Mouse (Mus musculus): Measurements from ENCODE around the gene Foxm1. TPM values are rescaled to one million over a fixed set of nuclear protein-coding genes. Genes with fewer than 3 reads are reported as not detected.
"Not testable (repeated sequence)": the region's sequence is repeated elsewhere in the genome, so short reads cannot be mapped to it uniquely, and the experiment has no call there.

Foxm1 gene
- polyA plus RNA-seq, 1 experiment from 2014 or later: 50.9 TPM

- no peaks in the 10 kb centered on the region for H3K9me3 ChIP-seq (ENCODE audit: control insufficient read depth, low read length)
- ATAC-seq (ENCODE audit: insufficient number of reproducible peaks, low FRiP score, low TSS enrichment, low read depth) (peak; percentile 48), DNase-seq (ENCODE audit: low spot score) (peak; percentile 68)
- H3K36me3 ChIP-seq (ENCODE audit: control insufficient read depth, insufficient read depth, low read length): peaks cover 15% of the 10 kb centered on the region
- peaks cover 12% of the 10 kb centered on the region for H3K4me1 ChIP-seq (ENCODE audit: control insufficient read depth, insufficient read depth, low read length)
- WGBS: 2% methylated on average over 43 of the region's 46 CpGs
- H3K27me3 ChIP-seq (ENCODE audit: control insufficient read depth, insufficient read depth, low read length): no peaks in the 10 kb centered on the region
- peak overlapping the region; percentile 64 for H3K4me2 ChIP-seq (ENCODE audit: low read depth, severe bottlenecking)
- H3K4me3 ChIP-seq (ENCODE audit: low read depth, low read length): peak overlapping the region; percentile 92
- peak overlapping the region; percentile 94 for H3K27ac ChIP-seq (replicated peaks; ENCODE audit: low read depth, low read length)
- H3K9ac ChIP-seq (ENCODE audit: low read length): peak overlapping the region; percentile 95
These were observed 449 bp downstream of the Foxm1 start for GRCm38 (mm10) chr6:128363007-128363825.

DNA sequence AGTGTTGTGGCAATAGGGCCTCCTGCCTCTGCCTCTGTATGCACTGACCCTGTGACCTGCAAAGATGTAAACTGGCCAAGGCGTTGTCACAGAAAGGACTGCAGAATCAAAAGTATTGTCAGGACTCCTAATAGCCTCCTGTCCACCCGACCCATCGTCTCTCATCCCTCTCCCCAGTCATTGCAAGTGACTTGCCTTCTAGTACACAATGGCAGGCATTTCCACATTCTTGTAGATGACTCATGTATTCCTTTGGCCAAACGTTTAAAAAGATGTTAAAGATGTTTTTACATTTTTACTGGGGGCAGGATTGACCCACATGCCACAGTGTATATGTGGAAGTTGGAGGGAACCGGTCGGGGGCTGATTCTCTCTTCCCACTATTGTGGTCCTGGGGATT is 2.0 kb downstream of the Foxm1 start:
- no peak overlapping the region for H3K27ac ChIP-seq (replicated peaks; ENCODE audit: low read depth, low read length)
- DNase-seq (ENCODE audit: low spot score) (no peak), ATAC-seq (ENCODE audit: insufficient number of reproducible peaks, low FRiP score, low TSS enrichment, low read depth) (no peak)
- H3K9ac ChIP-seq (ENCODE audit: low read length): no peak overlapping the region
- H3K36me3 ChIP-seq (ENCODE audit: control insufficient read depth, insufficient read depth, low read length): peaks cover 19% of the 10 kb centered on the region
- peaks cover 12% of the 10 kb centered on the region for H3K4me1 ChIP-seq (ENCODE audit: control insufficient read depth, insufficient read depth, low read length)
- H3K27me3 ChIP-seq (ENCODE audit: control insufficient read depth, insufficient read depth, low read length): no peaks in the 10 kb centered on the region
- 82% methylated on average over 6 of the region's 6 CpGs for WGBS
- H3K9me3 ChIP-seq (ENCODE audit: control insufficient read depth, low read length): no peaks in the 10 kb centered on the region
- H3K4me2 ChIP-seq (ENCODE audit: low read depth, severe bottlenecking): no peak overlapping the region
- no peak overlapping the region for H3K4me3 ChIP-seq (ENCODE audit: low read depth, low read length)

DNA sequence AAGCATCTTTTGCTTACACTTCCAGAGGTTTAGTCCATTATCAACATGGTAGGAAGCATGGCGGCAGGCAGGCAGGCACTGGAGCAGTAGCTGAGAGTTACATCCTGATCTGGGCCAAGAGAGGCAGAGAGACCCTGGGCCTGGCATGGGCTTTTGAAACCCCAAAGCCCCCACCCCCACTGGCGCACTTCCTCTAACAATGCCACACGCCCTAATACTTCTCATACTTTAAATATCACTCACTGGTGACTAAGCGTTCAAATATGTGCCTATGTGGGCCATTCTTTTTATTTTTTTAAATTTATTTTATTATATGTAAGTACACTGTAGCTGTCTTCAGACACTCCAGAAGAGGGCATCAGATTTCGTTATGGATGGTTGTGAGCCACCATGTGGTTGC is 3.7 kb downstream of the Foxm1 start:
- WGBS: 88% methylated on average over 5 of the region's 5 CpGs
- Histone ChIP-seq H3K4me1 (ENCODE audit: control insufficient read depth, insufficient read depth, low read length) (peaks cover 6% of the 10 kb centered on the region), H3K9ac (ENCODE audit: low read length) (no peak overlapping the region), H3K9me3 (ENCODE audit: control insufficient read depth, low read length) (no peaks in the 10 kb centered on the region), H3K4me2 (ENCODE audit: low read depth, severe bottlenecking) (no peak overlapping the region), H3K36me3 (ENCODE audit: control insufficient read depth, insufficient read depth, low read length) (peaks cover 30% of the 10 kb centered on the region), H3K4me3 (ENCODE audit: low read depth, low read length) (no peak overlapping the region), H3K27me3 (ENCODE audit: control insufficient read depth, insufficient read depth, low read length) (no peaks in the 10 kb centered on the region), H3K27ac (replicated peaks; ENCODE audit: low read depth, low read length) (no peak overlapping the region)
- DNase-seq (ENCODE audit: low spot score) (no peak), ATAC-seq (ENCODE audit: insufficient number of reproducible peaks, low FRiP score, low TSS enrichment, low read depth) (no peak)

DNA sequence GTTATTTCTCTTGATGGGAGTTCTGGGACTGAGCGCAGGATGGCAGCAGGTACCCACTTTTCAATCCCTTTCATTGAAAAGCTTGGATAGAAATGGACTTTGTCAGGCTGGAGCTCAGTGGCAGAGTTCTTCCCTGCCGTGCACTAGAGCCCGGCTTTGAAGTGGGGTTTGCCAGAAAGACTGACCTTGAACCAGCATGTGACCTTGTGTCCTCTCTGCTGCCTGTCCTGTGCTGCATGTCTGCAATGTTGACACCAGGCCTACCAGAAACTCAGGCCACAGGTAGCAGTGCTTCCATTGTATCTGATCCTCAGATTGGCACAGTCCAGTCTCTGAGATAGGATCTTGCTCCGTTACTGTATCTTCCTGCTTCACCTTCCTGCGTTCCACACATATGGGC is 7.3 kb downstream of the Foxm1 start:
- WGBS: 93% methylated on average over 5 of the region's 5 CpGs
- no peak overlapping the region for H3K9ac ChIP-seq (ENCODE audit: low read length)
- H3K9me3 ChIP-seq (ENCODE audit: control insufficient read depth, low read length): no peaks in the 10 kb centered on the region
- no peak overlapping the region for H3K4me2 ChIP-seq (ENCODE audit: low read depth, severe bottlenecking)
- no peak overlapping the region for H3K27ac ChIP-seq (replicated peaks; ENCODE audit: low read depth, low read length)
- ATAC-seq (ENCODE audit: insufficient number of reproducible peaks, low FRiP score, low TSS enrichment, low read depth) (no peak), DNase-seq (ENCODE audit: low spot score) (no peak)
- H3K36me3 ChIP-seq (ENCODE audit: control insufficient read depth, insufficient read depth, low read length): peaks cover 52% of the 10 kb centered on the region
- no peaks in the 10 kb centered on the region for H3K27me3 ChIP-seq (ENCODE audit: control insufficient read depth, insufficient read depth, low read length)
- no peaks in the 10 kb centered on the region for H3K4me1 ChIP-seq (ENCODE audit: control insufficient read depth, insufficient read depth, low read length)
- no peak overlapping the region for H3K4me3 ChIP-seq (ENCODE audit: low read depth, low read length)

GRCm38 (mm10) chr6:128375192-128375591 is 12.4 kb downstream of the Foxm1 start, which contains the start of the genes Tex52 and Gm44596:
Tex52 (plus strand) TSS chr6:128375456.
Gm44596 (plus strand) TSS chr6:128375503.
- H3K9me3 ChIP-seq (ENCODE audit: control insufficient read depth, low read length): no peaks in the 10 kb centered on the region
- H3K9ac ChIP-seq (ENCODE audit: low read length): no peak within 1 kb of the TSS
- H3K27me3 ChIP-seq (ENCODE audit: control insufficient read depth, insufficient read depth, low read length): no peaks in the 10 kb centered on the region
- no peak within 1 kb of the TSS for H3K4me2 ChIP-seq (ENCODE audit: low read depth, severe bottlenecking)
- H3K27ac ChIP-seq (replicated peaks; ENCODE audit: low read depth, low read length): no peak within 1 kb of the TSS
- peaks cover 30% of the 10 kb centered on the region for H3K36me3 ChIP-seq (ENCODE audit: control insufficient read depth, insufficient read depth, low read length)
- 72% methylated on average over 6 of the region's 6 CpGs for WGBS
- no peak within 1 kb of the TSS for H3K4me3 ChIP-seq (ENCODE audit: low read depth, low read length)
- H3K4me1 ChIP-seq (ENCODE audit: control insufficient read depth, insufficient read depth, low read length): no peaks in the 10 kb centered on the region
- ATAC-seq (ENCODE audit: insufficient number of reproducible peaks, low FRiP score, low TSS enrichment, low read depth) (no peak), DNase-seq (ENCODE audit: low spot score) (no peak)

- no peak for ATAC-seq (ENCODE audit: insufficient number of reproducible peaks, low FRiP score, low TSS enrichment, low read depth)
- no peak for DNase-seq (ENCODE audit: low spot score)
- Histone ChIP-seq H3K4me3 (ENCODE audit: low read depth, low read length) (no peak overlapping the region), H3K4me2 (ENCODE audit: low read depth, severe bottlenecking) (no peak overlapping the region), H3K9me3 (ENCODE audit: control insufficient read depth, low read length) (no peaks in the 10 kb centered on the region), H3K27ac (replicated peaks; ENCODE audit: low read depth, low read length) (no peak overlapping the region), H3K4me1 (ENCODE audit: control insufficient read depth, insufficient read depth, low read length) (no peaks in the 10 kb centered on the region), H3K9ac (ENCODE audit: low read length) (no peak overlapping the region), H3K27me3 (ENCODE audit: control insufficient read depth, insufficient read depth, low read length) (no peaks in the 10 kb centered on the region), H3K36me3 (ENCODE audit: control insufficient read depth, insufficient read depth, low read length) (peaks cover 21% of the 10 kb centered on the region; the same call in 1 of the 2 replicates)
- WGBS: 91% methylated on average over 17 of the region's 17 CpGs
These were observed 13.8 kb downstream of the Foxm1 start for GRCm38 (mm10) chr6:128376371-128377085.

DNA sequence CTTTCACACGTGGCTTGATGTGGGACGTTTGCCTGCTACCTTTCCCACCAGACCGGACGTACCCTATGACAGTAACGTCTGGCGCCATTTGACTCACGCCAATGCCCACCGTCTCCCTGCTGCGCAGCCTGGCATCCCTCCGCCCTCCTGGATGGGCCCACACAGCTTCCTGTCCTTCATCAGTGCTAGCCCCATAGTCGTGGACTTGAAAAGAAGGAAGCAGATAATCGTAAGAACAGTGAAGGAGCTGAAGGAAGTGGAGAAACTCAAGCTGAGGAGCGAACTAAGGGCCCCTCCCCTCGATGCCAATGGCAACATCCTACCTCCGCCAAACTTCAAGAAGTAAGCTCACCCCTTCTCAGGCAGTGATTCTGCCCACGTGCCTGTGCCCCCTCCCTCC is 16.9 kb downstream of the Foxm1 start:
- H3K4me1 ChIP-seq (ENCODE audit: control insufficient read depth, insufficient read depth, low read length): no peaks in the 10 kb centered on the region
- peaks cover 2% of the 10 kb centered on the region; the same call in 1 of the 2 replicates for H3K36me3 ChIP-seq (ENCODE audit: control insufficient read depth, insufficient read depth, low read length)
- H3K9ac ChIP-seq (ENCODE audit: low read length): no peak overlapping the region
- H3K4me3 ChIP-seq (ENCODE audit: low read depth, low read length): no peak overlapping the region
- DNase-seq (ENCODE audit: low spot score) (no peak), ATAC-seq (ENCODE audit: insufficient number of reproducible peaks, low FRiP score, low TSS enrichment, low read depth) (no peak)
- H3K9me3 ChIP-seq (ENCODE audit: control insufficient read depth, low read length): no peaks in the 10 kb centered on the region
- no peak overlapping the region for H3K4me2 ChIP-seq (ENCODE audit: low read depth, severe bottlenecking)
- 83% methylated on average over 16 of the region's 16 CpGs for WGBS
- H3K27ac ChIP-seq (replicated peaks; ENCODE audit: low read depth, low read length): no peak overlapping the region
- H3K27me3 ChIP-seq (ENCODE audit: control insufficient read depth, insufficient read depth, low read length): no peaks in the 10 kb centered on the region

DNA sequence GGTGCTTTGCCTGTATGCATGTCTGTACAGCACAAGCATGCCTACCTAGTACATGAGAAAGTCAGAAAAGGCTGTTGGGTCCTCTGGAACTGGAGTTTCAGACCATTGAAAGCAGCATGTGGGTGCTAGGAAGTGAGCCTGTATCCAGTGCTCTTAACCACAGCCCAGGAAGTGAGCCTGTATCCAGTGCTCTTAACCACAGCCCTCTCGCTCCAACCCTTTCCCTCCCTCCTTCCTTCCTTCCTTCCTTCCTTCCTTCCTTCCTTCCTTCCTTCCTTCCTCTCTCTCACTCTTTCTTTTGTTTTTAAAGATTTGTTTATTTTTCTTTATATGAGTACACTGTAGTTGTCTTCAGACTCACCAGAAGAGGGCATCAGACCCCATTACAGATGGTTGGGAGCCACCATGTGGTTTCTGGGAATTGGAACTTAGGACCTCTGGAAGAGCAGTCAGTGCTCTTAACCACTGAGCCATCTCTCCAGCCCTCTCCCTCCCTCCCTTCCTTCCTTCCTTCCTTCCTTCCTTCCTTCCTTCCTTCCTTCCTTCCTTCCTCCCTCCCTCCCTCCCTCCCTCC is 17.9 kb downstream of the Foxm1 start:
- H3K9me3 ChIP-seq (ENCODE audit: control insufficient read depth, low read length); H3K36me3 ChIP-seq (ENCODE audit: control insufficient read depth, insufficient read depth, low read length); H3K4me1 ChIP-seq (ENCODE audit: control insufficient read depth, insufficient read depth, low read length); H3K9ac ChIP-seq (ENCODE audit: low read length); ATAC-seq (ENCODE audit: insufficient number of reproducible peaks, low FRiP score, low TSS enrichment, low read depth); H3K4me3 ChIP-seq (ENCODE audit: low read depth, low read length); DNase-seq (ENCODE audit: low spot score); H3K27me3 ChIP-seq (ENCODE audit: control insufficient read depth, insufficient read depth, low read length); H3K27ac ChIP-seq (replicated peaks; ENCODE audit: low read depth, low read length); H3K4me2 ChIP-seq (ENCODE audit: low read depth, severe bottlenecking): not testable (repeated sequence)
- 52% methylated on average over 1 of the region's 1 CpGs for WGBS

All from limb, embryonic 11.5 days (tissue).